ENCODE assay signal across 8 mouse cellular contexts in genomic region chr7:16051883-16052595, GRCm38 (mm10). TPM values are rescaled to one million over a fixed set of nuclear protein-coding genes. Genes with fewer than 3 reads are reported as not detected.
DNase-seq lines count a peak whose midpoint lies in the region; ATAC-seq and TF ChIP-seq lines count a peak whose summit lies in the region.

No protein-coding gene starts in this region.

- peaks cover 6% of the 10 kb centered on the region; the same call in 1 of the 2 replicates for H3K79me2 ChIP-seq in liver, adult 2 months (ENCODE audit: control insufficient read depth, insufficient read depth, low read length)
- peaks cover 4% of the 10 kb centered on the region for H3K79me2 ChIP-seq in myocyte (ENCODE audit: control insufficient read depth, insufficient read depth)

- peak overlapping the region; percentile 70 for H3K9ac ChIP-seq in embryonic facial prominence, embryonic 14.5 days (ENCODE audit: low read depth, low read length)
- H3K9ac ChIP-seq in kidney, embryonic 14.5 days (ENCODE audit: low read depth, low read length) = peak overlapping the region; percentile 63
- peak overlapping the region; percentile 86 for H3K9ac ChIP-seq in liver, adult 2 months (ENCODE audit: low read depth, low read length)

- H3K36me3 ChIP-seq in embryonic facial prominence, embryonic 14.5 days (ENCODE audit: control insufficient read depth, insufficient read depth, low read length) = no peaks in the 10 kb centered on the region
- no peaks in the 10 kb centered on the region for H3K36me3 ChIP-seq in kidney, embryonic 14.5 days (ENCODE audit: control insufficient read depth, insufficient read depth, low read length)
- no peaks in the 10 kb centered on the region for H3K36me3 ChIP-seq in liver, adult 2 months (ENCODE audit: control insufficient read depth, insufficient read depth, low read length)
- no peaks in the 10 kb centered on the region for H3K36me3 ChIP-seq in myocyte (ENCODE audit: control insufficient read depth, insufficient read depth)

- peak overlapping the region; percentile 58 for H3K4me3 ChIP-seq in embryonic facial prominence, embryonic 14.5 days (ENCODE audit: low read depth, low read length)
- peak overlapping the region; percentile 55 for H3K4me3 ChIP-seq in kidney, embryonic 14.5 days (ENCODE audit: low read length)
- H3K4me3 ChIP-seq in liver, adult 2 months (ENCODE audit: insufficient read depth, low read depth, low read length) = peak overlapping the region; percentile 69
- H3K4me3 ChIP-seq in myocyte = peak overlapping the region; percentile 54

- DNase-seq in A20 (ENCODE audit: low read depth, low spot score) = peak; percentile 94
- DNase-seq in adrenal gland, postnatal 4 days (ENCODE audit: low spot score in 2 of 2) = peak; percentile 38 to 69
- DNase-seq in embryonic facial prominence, embryonic 14.5 days (ENCODE audit: low spot score) = peak; percentile 88
- DNase-seq in heart, adult 9 months (ENCODE audit: low spot score in 2 of 2) = peak; percentile 78 to 84
- DNase-seq in liver, adult 2 months (ENCODE audit: extremely low read depth, low read depth, low spot score) = peak; percentile 70
- DNase-seq in spleen, postnatal 4 days (ENCODE audit: low spot score in 2 of 2) = peak; percentile 86 to 92

- WGBS in embryonic facial prominence, embryonic 14.5 days = 7% methylated on average over 19 of the region's 19 CpGs
- 6% methylated on average over 19 of the region's 19 CpGs for WGBS in kidney, embryonic 14.5 days
- under 1% methylated on average over 19 of the region's 19 CpGs for WGBS in liver, adult 2 months

- peaks cover 20% of the 10 kb centered on the region for H3K4me1 ChIP-seq in embryonic facial prominence, embryonic 14.5 days (ENCODE audit: control insufficient read depth, insufficient read depth, low read length)
- H3K4me1 ChIP-seq in kidney, embryonic 14.5 days (ENCODE audit: control insufficient read depth, insufficient read depth, low read length) = peaks cover 14% of the 10 kb centered on the region; the same call in 1 of the 2 replicates
- peaks cover 13% of the 10 kb centered on the region for H3K4me1 ChIP-seq in liver, adult 2 months (ENCODE audit: control insufficient read depth, insufficient read depth, low read length)

- peak; percentile 84 for TF ChIP-seq CTCF in liver, adult 2 months (IDR thresholded peaks at IDR 0.05; ENCODE audit: low read depth, low read length)

- no peak for TF ChIP-seq POLR2A in liver, adult 2 months (IDR thresholded peaks at IDR 0.05; ENCODE audit: extremely low read depth, insufficient read depth, low read length)
- TF ChIP-seq POLR2A in myocyte (IDR thresholded peaks at IDR 0.05; ENCODE audit: insufficient read length, low read depth) = no peak

- H3ac ChIP-seq in myocyte (ENCODE audit: control insufficient read depth, insufficient read length) = no peak overlapping the region

- peak overlapping the region; percentile 90 for H3K27ac ChIP-seq in embryonic facial prominence, embryonic 14.5 days (replicated peaks; ENCODE audit: low read depth, low read length)
- H3K27ac ChIP-seq in kidney, embryonic 14.5 days (ENCODE audit: low read depth, low read length) = peak overlapping the region; percentile 79
- peak overlapping the region; percentile 94 for H3K27ac ChIP-seq in liver, adult 2 months (replicated peaks; ENCODE audit: insufficient read depth, low read depth, low read length)

- H3K9me3 ChIP-seq in embryonic facial prominence, embryonic 14.5 days (ENCODE audit: control insufficient read depth, low read length) = no peaks in the 10 kb centered on the region
- no peaks in the 10 kb centered on the region for H3K9me3 ChIP-seq in kidney, embryonic 14.5 days (ENCODE audit: control insufficient read depth, low read length)

- no peak for ATAC-seq in embryonic facial prominence, embryonic 14.5 days (ENCODE audit: low read depth)
- ATAC-seq in kidney, embryonic 14.5 days (ENCODE audit: low FRiP score, low TSS enrichment) = peak; percentile 20; the same call in 1 of the 2 replicates

- H3K27me3 ChIP-seq in embryonic facial prominence, embryonic 14.5 days (replicated peaks; ENCODE audit: control insufficient read depth, insufficient read depth, low read length) = no peaks in the 10 kb centered on the region
- no peaks in the 10 kb centered on the region for H3K27me3 ChIP-seq in kidney, embryonic 14.5 days (ENCODE audit: control insufficient read depth, insufficient read depth, low read length)
- H3K27me3 ChIP-seq in liver, adult 2 months (ENCODE audit: control insufficient read depth, insufficient read depth, low read length) = no peaks in the 10 kb centered on the region
- H3K27me3 ChIP-seq in myocyte (ENCODE audit: control insufficient read depth, insufficient read depth, insufficient read length) = no peaks in the 10 kb centered on the region

- H3K4me2 ChIP-seq in embryonic facial prominence, embryonic 14.5 days (ENCODE audit: low read depth, low read length) = peak overlapping the region; percentile 82
- H3K4me2 ChIP-seq in kidney, embryonic 14.5 days (replicated peaks; ENCODE audit: low read depth, low read length) = peak overlapping the region; percentile 88
- peak overlapping the region; percentile 97 for H3K4me2 ChIP-seq in myocyte (ENCODE audit: low read depth)

TF ChIP-seq in myocyte, 11 proteins besides CTCF, POLR2A, EP300 and RAD21:
- no peak for TF ChIP-seq CEBPB (IDR thresholded peaks at IDR 0.05; ENCODE audit: insufficient read depth, poor library complexity, severe bottlenecking)
- no peak for TF ChIP-seq REST (IDR thresholded peaks at IDR 0.05; ENCODE audit: insufficient read depth, insufficient read length)
- TF ChIP-seq USF1 (IDR thresholded peaks at IDR 0.05; ENCODE audit: low read depth) = no peak
- TF ChIP-seq E2F4 (IDR thresholded peaks at IDR 0.05; ENCODE audit: insufficient read depth) = no peak
- no peak for TF ChIP-seq MYOG (IDR thresholded peaks at IDR 0.05; ENCODE audit: control insufficient read depth in 1 of 3, insufficient read depth in 1 of 3, insufficient read length in 2 of 3, low read depth in 2 of 3)
- peak; percentile 30 for TF ChIP-seq POLR2AphosphoS2 (IDR thresholded peaks at IDR 0.05; ENCODE audit: insufficient read length, low read depth)
- no peak for TF ChIP-seq SRF (IDR thresholded peaks at IDR 0.05; ENCODE audit: control insufficient read depth, insufficient read length, low read depth)
- TF ChIP-seq TCF12 (IDR thresholded peaks at IDR 0.05; ENCODE audit: insufficient read depth, poor library complexity, severe bottlenecking) = no peak

RNA-seq across cellular contexts. Expression of gene Bicra, which starts 4.3 kb away (rescaled TPM):
- 10 to 100 TPM; 14.4 to 14.6 TPM for total RNA-seq in adrenal gland, postnatal 4 days (2021)
- polyA plus RNA-seq in embryonic facial prominence, embryonic 14.5 days (2014; fragmentation: Nextera tagmentation; extraction: Ambion mirVana) = 6.7 and 7.7 TPM in 2 replicates
- 6.9 and 10.0 TPM in 2 replicates for polyA plus RNA-seq in kidney, embryonic 14.5 days (2014; fragmentation: Nextera tagmentation; extraction: Ambion mirVana)
- 0.55 and 0.87 TPM in 2 replicates for total RNA-seq in liver, adult 2 months (2014; rRNA removed)
- polyA plus RNA-seq in liver, adult 2 months (2012; rRNA removed) = 3.6 and 4.6 TPM in 2 replicates
- polyA plus RNA-seq in myocyte (2012; fragmentation: generic; extraction: Trizol) = 6.6 TPM

RNA-seq across cellular contexts. Expression of gene Zfp541, which starts 9.6 kb away (rescaled TPM):
- total RNA-seq in adrenal gland, postnatal 4 days (2021) = under 1 TPM; 0.22 to 0.23 TPM
- polyA plus RNA-seq in embryonic facial prominence, embryonic 14.5 days (2014; fragmentation: Nextera tagmentation; extraction: Ambion mirVana) = 0.07 and 0.24 TPM in 2 replicates
- polyA plus RNA-seq in kidney, embryonic 14.5 days (2014; fragmentation: Nextera tagmentation; extraction: Ambion mirVana) = 0.04 and 0.07 TPM in 2 replicates
- total RNA-seq in liver, adult 2 months (2014; rRNA removed) = not detected in 2 replicates
- polyA plus RNA-seq in liver, adult 2 months (2012; rRNA removed) = 0.02 TPM in 1 of 2 replicates, not detected in the other
- not detected for polyA plus RNA-seq in myocyte (2012; fragmentation: generic; extraction: Trizol)

RNA-seq across cellular contexts. Expression of gene Napa, which starts 46.2 kb away (rescaled TPM):
- 100 to 1,000 TPM; 130 to 136 TPM for total RNA-seq in adrenal gland, postnatal 4 days (2021)
- 190 and 203 TPM in 2 replicates for polyA plus RNA-seq in embryonic facial prominence, embryonic 14.5 days (2014; fragmentation: Nextera tagmentation; extraction: Ambion mirVana)
- polyA plus RNA-seq in kidney, embryonic 14.5 days (2014; fragmentation: Nextera tagmentation; extraction: Ambion mirVana) = 179 and 188 TPM in 2 replicates
- total RNA-seq in liver, adult 2 months (2014; rRNA removed) = 47.4 and 58.7 TPM in 2 replicates
- polyA plus RNA-seq in liver, adult 2 months (2012; rRNA removed) = 101 and 146 TPM in 2 replicates
- 193 TPM for polyA plus RNA-seq in myocyte (2012; fragmentation: generic; extraction: Trizol)
